Mouse (Mus musculus) right cerebral cortex, postnatal 10 days (tissue): ENCODE results near the gene Tubb4a.

Experiments used
- DNase-seq, 2 experiments: peaks; one replicate each; pipeline ENCODE4 v3.0.0; 2021; ENCODE audit warnings: low spot score in 2 of 2

Gene Tubb4a

GRCm38 (mm10) chr17:57102276-57102675 is 14.7 kb upstream of the Tubb4a start:
- DNase-seq, result no peak

- DNase-seq, result no peak
Observed at GRCm38 (mm10) chr17:57099629-57100325, 12.2 kb upstream of the Tubb4a start.

GRCm38 (mm10) chr17:57098321-57098720 is 10.7 kb upstream of the Tubb4a start:
- no peak for DNase-seq

GRCm38 (mm10) chr17:57096623-57096920 is 9.0 kb upstream of the Tubb4a start:
- peak; percentile 81 to 91 for DNase-seq

- no peak for DNase-seq
Observed at GRCm38 (mm10) chr17:57095855-57096622, 8.5 kb upstream of the Tubb4a start.

GRCm38 (mm10) chr17:57094222-57094621 is 6.6 kb upstream of the Tubb4a start:
- DNase-seq, result no peak

- peak; percentile 54 to 57 for DNase-seq
Observed at GRCm38 (mm10) chr17:57085970-57086757, 1.4 kb downstream of the Tubb4a start.

- DNase-seq, result no peak
Observed at GRCm38 (mm10) chr17:57082481-57082880, 5.1 kb downstream of the Tubb4a start.

- DNase-seq, result no peak
Observed at GRCm38 (mm10) chr17:57081234-57081842, 6.2 kb downstream of the Tubb4a start.

GRCm38 (mm10) chr17:57079919-57080318 is 7.7 kb downstream of the Tubb4a start:
- DNase-seq, result no peak

GRCm38 (mm10) chr17:57078336-57078735 is 9.2 kb downstream of the Tubb4a start, which contains the start of gene Dennd1c:
Gene Dennd1c, minus strand, starts transcription at chr17:57078514.
- DNase-seq, result no peak

GRCm38 (mm10) chr17:57076916-57077315 is 10.7 kb downstream of the Tubb4a start:
- DNase-seq, result no peak

GRCm38 (mm10) chr17:57070699-57071098 is 16.9 kb downstream of the Tubb4a start:
- DNase-seq, result no peak

GRCm38 (mm10) chr17:57070272-57070671 is 17.3 kb downstream of the Tubb4a start:
- DNase-seq, result no peak

- no peak for DNase-seq
Observed at GRCm38 (mm10) chr17:57066908-57067307, 20.7 kb downstream of the Tubb4a start.

GRCm38 (mm10) chr17:57063031-57063430 is 24.6 kb downstream of the Tubb4a start:
- DNase-seq, result no peak

GRCm38 (mm10) chr17:57062548-57062947 is 25.0 kb downstream of the Tubb4a start:
- DNase-seq, result no peak

GRCm38 (mm10) chr17:57062011-57062521 is 25.5 kb downstream of the Tubb4a start:
- no peak for DNase-seq

GRCm38 (mm10) chr17:57061069-57061468 is 26.5 kb downstream of the Tubb4a start:
- DNase-seq, result no peak

- DNase-seq, result peak; percentile 96 to 97
Observed at GRCm38 (mm10) chr17:57060231-57060801, 27.3 kb downstream of the Tubb4a start.

- DNase-seq, result peak; percentile 91 to 93
Observed at GRCm38 (mm10) chr17:57059486-57059977, 28.1 kb downstream of the Tubb4a start, which contains the start of gene Slc25a23. Gene Slc25a23, minus strand, starts transcription at chr17:57059863.
